Mouse (Mus musculus): ENCODE data around the gene Gbp2b. TPM values are rescaled to one million over a fixed set of nuclear protein-coding genes. Genes with fewer than 3 reads are reported as not detected.
"Not testable (repeated sequence)": the region's sequence is repeated elsewhere in the genome, so short reads cannot be mapped to it uniquely, and the experiment has no call there.

The Gbp2b gene
- polyA plus RNA-seq, 1 experiment from 2014 or later = 1.0 TPM

DNA sequence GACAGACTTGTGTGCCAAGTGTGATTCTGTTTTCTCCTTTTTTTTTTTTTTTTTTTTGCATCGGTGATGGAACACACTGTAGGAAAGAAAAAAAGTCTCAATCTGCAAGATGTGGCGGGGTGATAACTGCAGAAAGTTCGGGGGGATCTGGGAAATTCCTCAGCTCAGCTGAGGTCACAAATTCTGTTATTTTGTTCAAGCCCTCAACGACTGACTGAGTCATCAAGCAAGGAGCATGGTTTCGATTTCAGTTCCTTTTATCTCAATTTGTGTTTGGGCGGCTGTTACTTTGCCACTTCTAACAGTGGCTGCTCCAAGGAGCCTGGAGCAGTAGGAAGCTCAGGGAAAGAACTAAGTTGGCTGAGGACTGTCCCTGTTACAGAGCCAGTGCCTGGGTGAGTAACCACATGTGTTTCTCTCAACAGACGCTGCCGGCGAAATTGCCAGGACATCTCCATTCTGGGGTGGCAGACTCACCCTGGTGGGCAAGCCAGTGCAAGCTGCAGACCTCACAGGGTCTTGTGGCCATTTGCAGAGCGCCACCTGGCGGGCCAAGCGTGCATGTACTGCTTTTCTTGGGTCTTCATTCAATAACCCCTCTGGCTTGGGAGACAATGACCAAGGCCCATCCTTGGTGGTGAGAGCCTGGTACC lies 34.2 kb upstream of the Gbp2b start:
- peak overlapping the region; percentile 63 for H3K4me2 ChIP-seq (replicated peaks; ENCODE audit: low read depth)
- H3K9me3 ChIP-seq (ENCODE audit: control insufficient read depth) = no peaks in the 10 kb centered on the region
- H3K4me1 ChIP-seq (replicated peaks; ENCODE audit: control insufficient read depth, insufficient read depth, low read length) = no peaks in the 10 kb centered on the region
- ATAC-seq = peak; percentile 56; the same call in 1 of the 2 replicates
- H3K27ac ChIP-seq (ENCODE audit: low read depth, low read length) = no peak overlapping the region
- 11% methylated on average over 12 of the region's 12 CpGs for WGBS
- H3K4me3 ChIP-seq (ENCODE audit: low read depth, low read length) = peak overlapping the region; percentile 41
- H3K36me3 ChIP-seq (ENCODE audit: control insufficient read depth, insufficient read depth) = no peaks in the 10 kb centered on the region
- peak; percentile 98 for TF ChIP-seq CTCF (IDR thresholded peaks at IDR 0.05; ENCODE audit: low read depth)
- no peaks in the 10 kb centered on the region for H3K27me3 ChIP-seq (replicated peaks; ENCODE audit: control insufficient read depth, insufficient read depth, low read length)
- no peak overlapping the region for H3K9ac ChIP-seq (ENCODE audit: low read depth, low read length)

DNA sequence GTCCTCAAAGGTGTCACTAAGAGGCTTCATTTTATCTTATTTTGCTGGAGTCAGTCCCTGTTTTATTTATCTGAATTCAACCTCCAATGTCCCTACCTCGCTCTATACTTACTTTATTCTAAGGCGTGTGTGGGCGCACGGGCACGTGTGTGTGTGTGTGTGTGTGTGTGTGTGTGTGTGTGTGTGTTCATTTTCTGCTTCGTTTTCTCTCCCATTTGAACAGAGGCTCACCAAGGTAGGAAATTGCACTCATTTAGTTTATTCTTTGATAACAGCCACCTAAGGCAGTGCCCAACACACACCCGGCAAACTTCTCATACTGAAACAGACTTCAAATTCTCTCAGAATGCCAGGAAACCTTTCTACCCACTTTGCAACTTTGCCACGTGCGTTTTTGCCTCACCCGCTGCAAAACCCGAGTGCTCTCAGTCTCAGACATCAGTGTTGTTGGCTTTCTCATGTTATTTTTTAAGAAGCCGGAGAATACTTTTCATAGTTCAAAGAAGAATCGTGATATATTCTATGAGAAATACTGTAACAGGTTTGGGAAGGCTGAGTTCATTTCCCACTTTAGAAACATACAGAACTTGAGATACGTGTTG lies 33.5 kb upstream of the Gbp2b start:
- no peak overlapping the region for H3K4me3 ChIP-seq (ENCODE audit: low read depth, low read length)
- TF ChIP-seq CTCF (IDR thresholded peaks at IDR 0.05; ENCODE audit: low read depth) = no peak
- ATAC-seq = no peak
- H3K9me3 ChIP-seq (ENCODE audit: control insufficient read depth) = no peaks in the 10 kb centered on the region
- WGBS = 78% methylated on average over 14 of the region's 14 CpGs
- H3K27me3 ChIP-seq (replicated peaks; ENCODE audit: control insufficient read depth, insufficient read depth, low read length) = no peaks in the 10 kb centered on the region
- peak overlapping the region; percentile 63; the same call in 1 of the 2 replicates for H3K4me2 ChIP-seq (replicated peaks; ENCODE audit: low read depth)
- H3K27ac ChIP-seq (ENCODE audit: low read depth, low read length) = no peak overlapping the region
- no peaks in the 10 kb centered on the region for H3K36me3 ChIP-seq (ENCODE audit: control insufficient read depth, insufficient read depth)
- H3K4me1 ChIP-seq (replicated peaks; ENCODE audit: control insufficient read depth, insufficient read depth, low read length) = no peaks in the 10 kb centered on the region
- no peak overlapping the region for H3K9ac ChIP-seq (ENCODE audit: low read depth, low read length)

DNA sequence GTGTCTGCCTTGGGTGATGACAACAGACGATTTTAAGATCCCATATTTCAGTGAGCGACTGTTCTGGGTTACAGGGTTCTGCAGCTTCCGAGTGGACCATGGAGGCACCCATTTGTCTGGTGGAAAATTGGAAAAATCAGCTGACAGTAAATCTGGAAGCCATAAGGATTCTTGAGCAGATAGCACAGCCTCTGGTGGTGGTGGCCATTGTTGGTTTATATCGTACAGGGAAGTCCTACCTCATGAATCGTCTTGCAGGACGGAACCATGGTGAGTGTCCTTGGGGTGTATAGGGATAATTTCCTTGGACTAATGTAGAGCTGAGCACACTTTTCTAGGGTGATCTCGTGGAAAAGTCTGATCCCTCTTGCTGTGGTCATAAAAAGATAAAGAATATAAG lies 33.0 kb upstream of the Gbp2b start:
- Histone ChIP-seq H3K27me3 (replicated peaks; ENCODE audit: control insufficient read depth, insufficient read depth, low read length) (no peaks in the 10 kb centered on the region), H3K4me3 (ENCODE audit: low read depth, low read length) (no peak overlapping the region), H3K4me1 (replicated peaks; ENCODE audit: control insufficient read depth, insufficient read depth, low read length) (no peaks in the 10 kb centered on the region), H3K36me3 (ENCODE audit: control insufficient read depth, insufficient read depth) (no peaks in the 10 kb centered on the region), H3K9ac (ENCODE audit: low read depth, low read length) (no peak overlapping the region), H3K9me3 (ENCODE audit: control insufficient read depth) (no peaks in the 10 kb centered on the region), H3K4me2 (replicated peaks; ENCODE audit: low read depth) (no peak overlapping the region), H3K27ac (ENCODE audit: low read depth, low read length) (no peak overlapping the region)
- no peak for TF ChIP-seq CTCF (IDR thresholded peaks at IDR 0.05; ENCODE audit: low read depth)
- 80% methylated on average over 7 of the region's 7 CpGs for WGBS
- no peak for ATAC-seq

DNA sequence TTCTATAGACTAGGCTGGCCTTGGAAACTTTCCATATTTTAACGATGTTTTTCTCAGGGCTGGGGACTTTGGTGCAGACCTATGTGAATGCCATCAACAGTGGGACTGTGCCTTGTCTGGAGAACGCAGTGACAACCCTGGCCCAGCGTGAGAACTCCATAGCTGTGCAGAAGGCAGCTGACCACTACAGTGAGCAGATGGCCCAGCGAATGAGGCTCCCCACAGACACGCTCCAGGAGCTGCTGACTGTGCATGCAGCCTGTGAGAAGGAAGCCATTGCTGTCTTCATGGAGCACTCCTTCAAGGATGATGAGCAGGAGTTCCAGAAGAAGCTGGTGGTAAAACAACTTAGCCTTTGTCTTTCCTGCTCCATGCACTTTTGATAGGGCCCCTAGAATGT lies 27.2 kb upstream of the Gbp2b start:
- H3K27ac ChIP-seq (ENCODE audit: low read depth, low read length); H3K4me1 ChIP-seq (replicated peaks; ENCODE audit: control insufficient read depth, insufficient read depth, low read length); H3K9ac ChIP-seq (ENCODE audit: low read depth, low read length); H3K4me2 ChIP-seq (replicated peaks; ENCODE audit: low read depth); H3K27me3 ChIP-seq (replicated peaks; ENCODE audit: control insufficient read depth, insufficient read depth, low read length); ATAC-seq; H3K9me3 ChIP-seq (ENCODE audit: control insufficient read depth); H3K4me3 ChIP-seq (ENCODE audit: low read depth, low read length); H3K36me3 ChIP-seq (ENCODE audit: control insufficient read depth, insufficient read depth): not testable (repeated sequence)
- WGBS = 86% methylated on average over 5 of the region's 5 CpGs

DNA sequence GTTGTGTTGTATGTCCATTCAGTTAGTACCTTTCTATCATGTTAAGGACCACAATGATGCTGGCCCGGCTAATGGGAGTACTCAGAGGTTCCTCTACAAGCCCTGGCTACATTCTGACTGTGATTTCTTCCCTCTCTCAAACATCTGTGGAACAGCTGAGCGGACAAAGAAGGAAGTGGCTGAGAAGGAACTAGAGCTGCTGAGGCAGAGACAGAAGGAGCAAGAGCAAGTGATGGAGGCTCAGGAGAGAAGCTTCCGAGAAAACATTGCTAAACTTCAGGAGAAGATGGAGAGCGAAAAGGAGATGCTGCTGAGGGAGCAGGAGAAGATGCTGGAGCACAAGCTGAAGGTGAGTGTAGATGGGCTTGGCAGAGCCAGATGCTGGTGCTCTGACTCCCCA lies 23.9 kb upstream of the Gbp2b start:
- Histone ChIP-seq H3K9ac (ENCODE audit: low read depth, low read length) (no peak overlapping the region), H3K9me3 (ENCODE audit: control insufficient read depth) (no peaks in the 10 kb centered on the region), H3K4me1 (replicated peaks; ENCODE audit: control insufficient read depth, insufficient read depth, low read length) (no peaks in the 10 kb centered on the region), H3K4me3 (ENCODE audit: low read depth, low read length) (no peak overlapping the region), H3K27me3 (replicated peaks; ENCODE audit: control insufficient read depth, insufficient read depth, low read length) (no peaks in the 10 kb centered on the region), H3K4me2 (replicated peaks; ENCODE audit: low read depth) (no peak overlapping the region), H3K27ac (ENCODE audit: low read depth, low read length) (no peak overlapping the region), H3K36me3 (ENCODE audit: control insufficient read depth, insufficient read depth) (no peaks in the 10 kb centered on the region)
- TF ChIP-seq CTCF (IDR thresholded peaks at IDR 0.05; ENCODE audit: low read depth) = no peak
- WGBS = 94% methylated on average over 4 of the region's 4 CpGs
- no peak for ATAC-seq

DNA sequence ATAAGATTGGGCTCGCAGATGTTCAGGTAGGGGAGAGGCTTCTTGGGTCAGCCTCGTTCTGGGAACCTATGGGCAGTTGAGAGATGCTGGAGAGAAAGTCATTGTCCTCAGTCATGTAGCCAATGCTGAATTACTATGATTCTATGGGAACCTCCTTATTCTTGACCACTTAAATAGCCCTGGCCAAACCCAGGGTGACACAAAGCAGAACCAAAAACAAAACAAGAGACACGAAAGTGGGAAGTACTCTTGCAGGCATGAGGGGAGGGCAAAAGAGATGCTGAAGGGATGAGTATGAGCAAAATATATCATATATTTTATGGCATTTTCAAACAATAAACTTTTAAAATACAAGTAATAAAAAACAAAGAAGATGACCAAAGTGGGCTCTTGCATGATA lies 17.5 kb upstream of the Gbp2b start:
- H3K4me3 ChIP-seq (ENCODE audit: low read depth, low read length) = no peak overlapping the region
- 69% methylated on average over 3 of the region's 3 CpGs for WGBS
- TF ChIP-seq CTCF (IDR thresholded peaks at IDR 0.05; ENCODE audit: low read depth) = no peak
- no peak overlapping the region for H3K27ac ChIP-seq (ENCODE audit: low read depth, low read length)
- H3K4me1 ChIP-seq (replicated peaks; ENCODE audit: control insufficient read depth, insufficient read depth, low read length) = no peaks in the 10 kb centered on the region
- H3K27me3 ChIP-seq (replicated peaks; ENCODE audit: control insufficient read depth, insufficient read depth, low read length) = no peaks in the 10 kb centered on the region
- no peaks in the 10 kb centered on the region for H3K9me3 ChIP-seq (ENCODE audit: control insufficient read depth)
- no peak for ATAC-seq
- H3K9ac ChIP-seq (ENCODE audit: low read depth, low read length) = no peak overlapping the region
- H3K36me3 ChIP-seq (ENCODE audit: control insufficient read depth, insufficient read depth) = no peaks in the 10 kb centered on the region
- H3K4me2 ChIP-seq (replicated peaks; ENCODE audit: low read depth) = no peak overlapping the region
